Mouse (Mus musculus): ENCODE measurements around the gene Orai3.

The Orai3 gene

DNA sequence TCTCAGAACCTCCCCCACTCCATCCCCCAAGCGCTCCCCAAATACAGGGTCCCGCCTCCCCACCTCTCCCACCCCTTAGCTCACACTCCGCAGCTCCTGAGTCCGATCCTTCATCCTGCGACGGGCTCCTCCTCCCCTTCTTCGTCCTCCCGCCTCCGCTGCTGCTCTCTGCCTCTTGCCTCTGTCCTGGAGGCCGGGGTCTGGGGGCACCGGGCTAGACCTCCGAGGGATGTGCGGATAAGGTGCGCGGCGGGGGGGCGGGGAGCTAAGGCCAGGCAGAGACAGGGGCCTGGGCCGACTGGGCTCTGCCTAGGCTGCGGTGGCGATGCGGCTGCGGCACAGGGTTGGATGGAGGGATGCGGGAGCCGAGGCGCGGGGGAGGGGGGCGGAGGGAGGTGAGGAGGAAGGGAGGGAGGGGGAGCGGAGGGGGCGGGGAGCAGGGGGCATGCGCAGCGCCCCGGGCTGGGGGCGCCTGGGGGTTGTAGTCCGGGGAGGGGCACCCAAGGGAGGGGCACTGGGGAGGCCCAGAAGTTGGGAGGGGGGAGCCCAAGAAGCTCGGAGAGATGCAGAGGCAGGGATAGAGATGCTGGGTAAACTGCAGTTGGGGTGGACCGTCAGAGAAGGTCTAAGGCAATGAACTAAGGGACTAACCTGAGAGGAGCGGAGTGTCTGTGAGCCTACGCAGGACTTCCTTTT lies 54.7 kb downstream of the Orai3 start, which contains the start of the genes Stx4a and Stx1b:
TSS of gene Stx4a (plus strand) at position 119 of the 696 bp plus-strand sequence.
TSS of gene Stx1b (minus strand) at position 374 of the 696 bp plus-strand sequence.
- no peak for DNase-seq (ENCODE audit: low spot score in 2 of 2)

Measured in heart, adult 9 months (tissue).